Mouse (Mus musculus): ENCODE results near the gene En2. TPM values are rescaled to one million over a fixed set of nuclear protein-coding genes. Genes with fewer than 3 reads are reported as not detected.

Gene En2
- polyA plus RNA-seq, 1 experiment from 2014 or later: not detected

DNA sequence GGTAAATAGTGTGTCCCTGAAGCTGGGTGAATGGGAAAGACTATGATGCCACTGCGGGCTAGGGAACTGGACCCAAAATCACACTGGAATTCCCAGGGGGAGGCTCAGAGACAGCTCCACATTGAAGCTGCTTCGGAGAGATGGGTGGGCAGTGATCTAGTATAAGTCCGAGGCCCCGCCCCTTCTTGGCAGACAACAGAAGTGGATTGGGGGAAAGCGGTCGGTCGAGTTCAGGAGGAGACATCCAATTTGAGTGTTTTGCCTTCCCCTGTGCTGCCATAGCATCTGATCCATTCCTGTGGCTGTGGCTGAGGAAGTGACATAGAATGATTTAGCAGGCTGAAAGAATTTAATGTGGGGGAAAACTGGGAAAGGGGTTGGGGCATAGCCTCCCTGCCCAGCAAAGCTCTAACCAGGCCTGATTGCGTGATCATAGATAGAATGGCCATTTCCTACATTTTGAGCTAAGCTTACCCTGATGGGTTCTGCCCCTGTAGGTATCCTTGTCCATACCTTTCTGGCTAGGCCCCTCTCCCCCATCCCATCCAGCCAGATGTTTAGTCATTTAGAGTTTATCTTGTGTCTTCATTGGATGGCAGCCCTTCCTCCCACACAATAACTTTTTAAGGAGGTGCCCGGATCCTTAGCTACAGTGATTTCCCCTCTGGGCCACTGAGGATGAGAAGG is 8.3 kb upstream of the En2 start:
- no peak overlapping the region for H3K4me3 ChIP-seq (ENCODE audit: low read depth, low read length)
- no peaks in the 10 kb centered on the region for H3K4me1 ChIP-seq (ENCODE audit: control insufficient read depth, insufficient read depth, low read length)
- no peak overlapping the region for H3K9ac ChIP-seq (ENCODE audit: low read depth, low read length)
- H3K9me3 ChIP-seq (ENCODE audit: control insufficient read depth, low read length): no peaks in the 10 kb centered on the region
- no peak overlapping the region for H3K27ac ChIP-seq (replicated peaks; ENCODE audit: low read depth, low read length)
- no peak for ATAC-seq (ENCODE audit: low read depth)
- WGBS: 4% methylated on average over 9 of the region's 9 CpGs
- peaks cover 89% of the 10 kb centered on the region for H3K27me3 ChIP-seq (replicated peaks; ENCODE audit: control insufficient read depth, insufficient read depth, low read length)
- no peaks in the 10 kb centered on the region for H3K36me3 ChIP-seq (ENCODE audit: control insufficient read depth, insufficient read depth, low read length)
- no peak for DNase-seq (ENCODE audit: low spot score)
- H3K4me2 ChIP-seq (ENCODE audit: low read depth, low read length): no peak overlapping the region

GRCm38 (mm10) chr5:28157781-28158180 is 7.7 kb upstream of the En2 start:
- WGBS: 2% methylated on average over 17 of the region's 17 CpGs
- H3K9me3 ChIP-seq (ENCODE audit: control insufficient read depth, low read length): no peaks in the 10 kb centered on the region
- no peaks in the 10 kb centered on the region for H3K4me1 ChIP-seq (ENCODE audit: control insufficient read depth, insufficient read depth, low read length)
- H3K36me3 ChIP-seq (ENCODE audit: control insufficient read depth, insufficient read depth, low read length): no peaks in the 10 kb centered on the region
- H3K4me3 ChIP-seq (ENCODE audit: low read depth, low read length): no peak overlapping the region
- H3K27me3 ChIP-seq (replicated peaks; ENCODE audit: control insufficient read depth, insufficient read depth, low read length): peaks cover 91% of the 10 kb centered on the region
- no peak overlapping the region for H3K27ac ChIP-seq (replicated peaks; ENCODE audit: low read depth, low read length)
- no peak overlapping the region for H3K4me2 ChIP-seq (ENCODE audit: low read depth, low read length)
- no peak overlapping the region for H3K9ac ChIP-seq (ENCODE audit: low read depth, low read length)
- no peak for ATAC-seq (ENCODE audit: low read depth)
- no peak for DNase-seq (ENCODE audit: low spot score)

DNA sequence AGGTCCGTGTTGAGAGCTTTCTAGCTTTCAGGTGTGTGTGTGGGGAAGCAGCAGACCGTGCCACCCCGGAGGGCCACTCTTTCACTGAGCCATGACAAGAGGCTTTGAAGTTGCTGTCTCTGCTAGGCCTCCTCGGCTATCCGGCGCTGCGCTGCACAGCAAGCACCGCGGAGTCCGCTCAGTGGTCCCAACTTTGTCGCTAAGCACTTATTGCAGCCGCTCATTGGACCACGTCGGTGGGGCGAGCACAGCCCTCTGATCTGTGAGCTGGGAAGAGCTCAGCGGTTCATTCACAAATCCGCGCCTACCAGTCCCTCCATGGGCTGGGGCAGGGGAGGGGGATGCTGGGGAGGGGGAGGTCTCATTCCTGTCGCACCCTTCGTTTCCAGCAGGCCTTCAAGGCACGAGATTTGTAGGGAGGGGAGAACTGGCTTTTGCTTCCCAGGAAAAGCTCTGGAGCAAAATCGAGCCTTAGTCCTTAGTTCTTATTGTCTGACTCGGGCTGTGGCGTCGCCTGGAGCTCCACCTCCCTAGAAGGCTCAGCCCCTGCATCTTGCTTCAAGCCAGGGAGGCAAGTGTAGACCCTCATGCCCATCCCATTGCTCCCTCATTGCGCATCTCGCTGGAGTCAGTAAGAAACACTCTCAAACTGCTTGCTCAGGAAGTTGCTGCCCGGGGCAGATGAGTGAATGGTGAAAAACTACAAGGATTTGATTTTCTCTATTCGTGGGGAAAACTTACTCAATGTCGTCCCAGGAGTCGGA is 7.0 kb upstream of the En2 start:
- peaks cover 94% of the 10 kb centered on the region for H3K27me3 ChIP-seq (replicated peaks; ENCODE audit: control insufficient read depth, insufficient read depth, low read length)
- H3K4me2 ChIP-seq (ENCODE audit: low read depth, low read length): peak overlapping the region; percentile 5; the same call in 1 of the 2 replicates
- H3K27ac ChIP-seq (replicated peaks; ENCODE audit: low read depth, low read length): no peak overlapping the region
- no peak overlapping the region for H3K9ac ChIP-seq (ENCODE audit: low read depth, low read length)
- no peak for DNase-seq (ENCODE audit: low spot score)
- peak overlapping the region; percentile 3; the same call in 1 of the 2 replicates for H3K4me3 ChIP-seq (ENCODE audit: low read depth, low read length)
- no peaks in the 10 kb centered on the region for H3K36me3 ChIP-seq (ENCODE audit: control insufficient read depth, insufficient read depth, low read length)
- WGBS: under 1% methylated on average over 29 of the region's 31 CpGs
- H3K4me1 ChIP-seq (ENCODE audit: control insufficient read depth, insufficient read depth, low read length): no peaks in the 10 kb centered on the region
- ATAC-seq (ENCODE audit: low read depth): no peak
- no peaks in the 10 kb centered on the region for H3K9me3 ChIP-seq (ENCODE audit: control insufficient read depth, low read length)

DNA sequence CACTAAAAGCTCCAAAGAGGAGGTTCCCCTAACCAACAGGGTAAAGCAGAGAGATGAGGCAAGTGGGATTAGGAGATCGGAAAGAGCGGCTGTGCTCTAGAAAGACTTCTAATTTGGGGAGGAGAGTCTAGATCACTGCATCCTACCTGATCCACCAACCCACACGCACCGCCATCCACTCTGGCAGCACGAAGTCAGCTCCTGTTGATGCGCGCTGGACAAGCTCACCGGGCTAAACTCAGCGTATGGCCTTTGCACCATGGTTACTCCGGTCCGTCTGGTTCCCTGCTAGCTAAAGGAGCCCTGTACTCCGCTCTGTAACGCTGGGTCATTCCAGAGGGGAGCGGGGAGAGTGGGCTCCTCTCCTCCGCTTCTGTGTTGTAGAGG is 6.4 kb upstream of the En2 start:
- DNase-seq (ENCODE audit: low spot score) (no peak), ATAC-seq (ENCODE audit: low read depth) (no peak)
- Histone ChIP-seq H3K27ac (replicated peaks; ENCODE audit: low read depth, low read length) (no peak overlapping the region), H3K4me3 (ENCODE audit: low read depth, low read length) (no peak overlapping the region), H3K4me2 (ENCODE audit: low read depth, low read length) (no peak overlapping the region), H3K36me3 (ENCODE audit: control insufficient read depth, insufficient read depth, low read length) (no peaks in the 10 kb centered on the region), H3K27me3 (replicated peaks; ENCODE audit: control insufficient read depth, insufficient read depth, low read length) (peaks cover 95% of the 10 kb centered on the region), H3K4me1 (ENCODE audit: control insufficient read depth, insufficient read depth, low read length) (no peaks in the 10 kb centered on the region), H3K9me3 (ENCODE audit: control insufficient read depth, low read length) (no peaks in the 10 kb centered on the region), H3K9ac (ENCODE audit: low read depth, low read length) (no peak overlapping the region)
- 3% methylated on average over 15 of the region's 15 CpGs for WGBS

DNA sequence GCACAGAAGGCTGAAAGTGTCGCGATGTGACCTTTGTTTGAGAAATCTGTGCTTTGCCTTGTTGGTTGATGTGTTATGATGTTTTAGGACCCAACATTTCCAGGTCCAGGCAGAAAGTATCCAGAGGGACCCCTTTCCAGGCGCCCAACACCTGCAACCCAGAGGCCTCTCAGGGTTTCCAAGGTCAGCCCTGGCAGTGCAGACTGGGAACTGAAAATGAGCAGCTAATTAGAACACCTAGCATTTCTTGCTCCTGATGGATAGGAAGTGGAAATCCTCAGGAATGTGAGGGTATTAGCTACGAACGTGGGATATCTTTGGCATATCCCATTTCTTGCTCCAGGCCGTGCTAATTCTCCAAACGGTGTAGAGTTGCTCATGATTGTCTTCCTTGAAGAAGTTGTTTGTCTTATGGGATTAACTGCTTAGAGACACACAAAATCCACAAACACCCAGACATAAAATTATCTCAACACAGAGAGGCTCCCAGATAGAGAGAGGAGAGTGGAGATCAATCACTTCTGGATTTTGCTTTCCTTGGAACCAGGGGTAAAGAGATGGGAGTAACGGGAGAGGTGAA is 5.5 kb upstream of the En2 start:
- H3K4me1 ChIP-seq (ENCODE audit: control insufficient read depth, insufficient read depth, low read length): no peaks in the 10 kb centered on the region
- no peaks in the 10 kb centered on the region for H3K36me3 ChIP-seq (ENCODE audit: control insufficient read depth, insufficient read depth, low read length)
- no peak overlapping the region for H3K4me2 ChIP-seq (ENCODE audit: low read depth, low read length)
- WGBS: 5% methylated on average over 8 of the region's 8 CpGs
- no peak overlapping the region for H3K4me3 ChIP-seq (ENCODE audit: low read depth, low read length)
- ATAC-seq (ENCODE audit: low read depth) (no peak), DNase-seq (ENCODE audit: low spot score) (no peak)
- H3K9ac ChIP-seq (ENCODE audit: low read depth, low read length): no peak overlapping the region
- no peak overlapping the region for H3K27ac ChIP-seq (replicated peaks; ENCODE audit: low read depth, low read length)
- no peaks in the 10 kb centered on the region for H3K9me3 ChIP-seq (ENCODE audit: control insufficient read depth, low read length)
- peaks cover 99% of the 10 kb centered on the region for H3K27me3 ChIP-seq (replicated peaks; ENCODE audit: control insufficient read depth, insufficient read depth, low read length)

GRCm38 (mm10) chr5:28161383-28161937 is 4.0 kb upstream of the En2 start:
- ATAC-seq (ENCODE audit: low read depth) (no peak), DNase-seq (ENCODE audit: low spot score) (no peak)
- 4% methylated on average over 20 of the region's 20 CpGs for WGBS
- no peak overlapping the region for H3K27ac ChIP-seq (replicated peaks; ENCODE audit: low read depth, low read length)
- peaks cover 97% of the 10 kb centered on the region for H3K27me3 ChIP-seq (replicated peaks; ENCODE audit: control insufficient read depth, insufficient read depth, low read length)
- no peaks in the 10 kb centered on the region for H3K4me1 ChIP-seq (ENCODE audit: control insufficient read depth, insufficient read depth, low read length)
- no peaks in the 10 kb centered on the region for H3K36me3 ChIP-seq (ENCODE audit: control insufficient read depth, insufficient read depth, low read length)
- no peaks in the 10 kb centered on the region for H3K9me3 ChIP-seq (ENCODE audit: control insufficient read depth, low read length)
- no peak overlapping the region for H3K4me2 ChIP-seq (ENCODE audit: low read depth, low read length)
- H3K4me3 ChIP-seq (ENCODE audit: low read depth, low read length): 0 out of 2 replicates have a peak overlapping the region, but pooled peaks have one; percentile 1
- H3K9ac ChIP-seq (ENCODE audit: low read depth, low read length): no peak overlapping the region

- ATAC-seq (ENCODE audit: low read depth): no peak
- Histone ChIP-seq H3K4me1 (ENCODE audit: control insufficient read depth, insufficient read depth, low read length) (no peaks in the 10 kb centered on the region), H3K4me2 (ENCODE audit: low read depth, low read length) (no peak overlapping the region), H3K9me3 (ENCODE audit: control insufficient read depth, low read length) (no peaks in the 10 kb centered on the region), H3K27ac (replicated peaks; ENCODE audit: low read depth, low read length) (no peak overlapping the region), H3K4me3 (ENCODE audit: low read depth, low read length) (0 out of 2 replicates have a peak overlapping the region, but pooled peaks have one; percentile 1), H3K9ac (ENCODE audit: low read depth, low read length) (no peak overlapping the region), H3K27me3 (replicated peaks; ENCODE audit: control insufficient read depth, insufficient read depth, low read length) (peaks cover 97% of the 10 kb centered on the region), H3K36me3 (ENCODE audit: control insufficient read depth, insufficient read depth, low read length) (no peaks in the 10 kb centered on the region)
- WGBS: under 1% methylated on average over 24 of the region's 24 CpGs
- no peak for DNase-seq (ENCODE audit: low spot score)
These were observed 3.5 kb upstream of the En2 start for GRCm38 (mm10) chr5:28161938-28162402.

- 0% methylated on average over 1 of the region's 1 CpGs for WGBS
- Histone ChIP-seq H3K4me3 (ENCODE audit: low read depth, low read length) (no peak overlapping the region), H3K4me2 (ENCODE audit: low read depth, low read length) (no peak overlapping the region), H3K9me3 (ENCODE audit: control insufficient read depth, low read length) (no peaks in the 10 kb centered on the region), H3K27me3 (replicated peaks; ENCODE audit: control insufficient read depth, insufficient read depth, low read length) (peaks cover 97% of the 10 kb centered on the region), H3K27ac (replicated peaks; ENCODE audit: low read depth, low read length) (no peak overlapping the region), H3K36me3 (ENCODE audit: control insufficient read depth, insufficient read depth, low read length) (no peaks in the 10 kb centered on the region), H3K9ac (ENCODE audit: low read depth, low read length) (no peak overlapping the region), H3K4me1 (ENCODE audit: control insufficient read depth, insufficient read depth, low read length) (no peaks in the 10 kb centered on the region)
- ATAC-seq (ENCODE audit: low read depth): no peak
- DNase-seq (ENCODE audit: low spot score): no peak
These were observed 1.6 kb upstream of the En2 start for GRCm38 (mm10) chr5:28163926-28164325.

Data from embryonic facial prominence, embryonic 14.5 days (tissue).